Mouse (Mus musculus): ENCODE data around the gene Wdr63.
A peak's percentile ranks its signal among the peaks of the same experiment; 100 is the strongest.

The Wdr63 gene

GRCm38 (mm10) chr3:146107921-146108571 lies at the start of gene Wdr63:
Gene Wdr63, minus strand, starts transcription at chr3:146108130.
- DNase-seq (ENCODE audit: low read depth, low spot score): peak; percentile 80

GRCm38 (mm10) chr3:146156811-146157210 lies 48.9 kb upstream of the Wdr63 start:
- DNase-seq (ENCODE audit: low read depth, low spot score): no peak

- no peak for DNase-seq (ENCODE audit: low read depth, low spot score)
These were observed 48.0 kb upstream of the Wdr63 start for GRCm38 (mm10) chr3:146155628-146156576.

GRCm38 (mm10) chr3:146153862-146154611 lies 46.1 kb upstream of the Wdr63 start:
- no peak for DNase-seq (ENCODE audit: low read depth, low spot score)

- DNase-seq (ENCODE audit: low read depth, low spot score): no peak
These were observed 45.0 kb upstream of the Wdr63 start for GRCm38 (mm10) chr3:146152913-146153312.

GRCm38 (mm10) chr3:146152348-146152747 lies 44.4 kb upstream of the Wdr63 start:
- DNase-seq (ENCODE audit: low read depth, low spot score): no peak

GRCm38 (mm10) chr3:146151755-146152154 lies 43.8 kb upstream of the Wdr63 start:
- DNase-seq (ENCODE audit: low read depth, low spot score): no peak

GRCm38 (mm10) chr3:146151328-146151727 lies 43.4 kb upstream of the Wdr63 start:
- DNase-seq (ENCODE audit: low read depth, low spot score): no peak

GRCm38 (mm10) chr3:146150560-146150959 lies 42.6 kb upstream of the Wdr63 start:
- no peak for DNase-seq (ENCODE audit: low read depth, low spot score)

GRCm38 (mm10) chr3:146150058-146150400 lies 42.1 kb upstream of the Wdr63 start:
- no peak for DNase-seq (ENCODE audit: low read depth, low spot score)

- no peak for DNase-seq (ENCODE audit: low read depth, low spot score)
These were observed 41.5 kb upstream of the Wdr63 start, which contains the start of gene Mcoln2 for GRCm38 (mm10) chr3:146149156-146150057. Gene Mcoln2, plus strand, starts transcription at chr3:146149833.

- no peak for DNase-seq (ENCODE audit: low read depth, low spot score)
These were observed 38.2 kb upstream of the Wdr63 start for GRCm38 (mm10) chr3:146146131-146146530.

GRCm38 (mm10) chr3:146145501-146145900 lies 37.6 kb upstream of the Wdr63 start:
- no peak for DNase-seq (ENCODE audit: low read depth, low spot score)

GRCm38 (mm10) chr3:146142523-146142922 lies 34.6 kb upstream of the Wdr63 start:
- DNase-seq (ENCODE audit: low read depth, low spot score): no peak

- no peak for DNase-seq (ENCODE audit: low read depth, low spot score)
These were observed 32.3 kb upstream of the Wdr63 start for GRCm38 (mm10) chr3:146140276-146140675.

GRCm38 (mm10) chr3:146136422-146136821 lies 28.5 kb upstream of the Wdr63 start:
- no peak for DNase-seq (ENCODE audit: low read depth, low spot score)

- DNase-seq (ENCODE audit: low read depth, low spot score): no peak
These were observed 27.5 kb upstream of the Wdr63 start for GRCm38 (mm10) chr3:146135417-146135816.

GRCm38 (mm10) chr3:146134834-146135233 lies 26.9 kb upstream of the Wdr63 start:
- DNase-seq (ENCODE audit: low read depth, low spot score): no peak

GRCm38 (mm10) chr3:146127205-146127604 lies 19.3 kb upstream of the Wdr63 start:
- DNase-seq (ENCODE audit: low read depth, low spot score): no peak

- no peak for DNase-seq (ENCODE audit: low read depth, low spot score)
These were observed 15.5 kb upstream of the Wdr63 start for GRCm38 (mm10) chr3:146123464-146123825.

GRCm38 (mm10) chr3:146122807-146123463 lies 15.0 kb upstream of the Wdr63 start:
- DNase-seq (ENCODE audit: low read depth, low spot score): no peak

All from retina, adult 2 months (tissue).